Mouse (Mus musculus) E14TG2a.4 (cell line): ENCODE measurements around the gene Arhgap21.

ENCODE experiments used
- CTCF ChIP-seq: conservative IDR thresholded peaks from 2 replicates; pipeline ENCODE4 v1.5.1; 2014; ENCODE audit warnings: low read length
- NANOG ChIP-seq: IDR thresholded peaks from 2 replicates; pipeline ENCODE4 v1.6.1; 2014; ENCODE audit warnings: borderline replicate concordance, low read length, mixed read lengths
- POU5F1 ChIP-seq: IDR thresholded peaks from 2 replicates; pipeline ENCODE4 v1.6.1; 2014; ENCODE audit warnings: low read length, borderline replicate concordance

DNA sequence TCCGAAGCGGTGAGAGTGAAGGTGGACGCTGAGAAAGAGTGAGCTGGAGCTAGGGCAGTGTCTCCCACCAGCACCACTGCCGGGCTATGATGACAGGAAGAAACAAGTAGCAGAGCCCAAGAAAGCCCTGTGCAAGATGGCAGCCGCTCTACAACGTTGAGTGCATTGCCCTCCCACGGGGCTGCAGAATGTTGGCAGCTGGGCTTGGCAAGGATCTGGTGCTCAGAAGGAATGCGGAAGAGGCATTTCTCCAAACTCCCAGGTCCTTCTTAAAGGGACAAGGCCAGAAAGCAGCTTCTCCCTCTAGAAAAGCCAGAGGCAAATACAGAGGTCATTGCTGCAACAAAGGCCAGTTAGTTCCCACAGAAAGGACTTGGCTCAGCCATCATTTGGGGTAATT lies 157.2 kb downstream of the Arhgap21 start:
- TF ChIP-seq CTCF: no peak
- no peak for TF ChIP-seq POU5F1
- no peak for TF ChIP-seq NANOG
